Mouse (Mus musculus) lung, adult 2 months (tissue): ENCODE data around the gene Ddrgk1. TPM values are rescaled to one million over a fixed set of nuclear protein-coding genes. Genes with fewer than 3 reads are reported as not detected.

Experiments
- DNase-seq: peaks from one replicate; pipeline ENCODE4 v3.0.0; 2022
- H3K4me1 ChIP-seq: fragments of 200-500 bp; 2 replicates; pipeline ENCODE4 v1.6.1; 2011; ENCODE audit warnings: low read length; ENCODE audit not compliant: control insufficient read depth, insufficient read depth
- H3K4me3 ChIP-seq: fragments of 200-500 bp; replicated peaks from 2 replicates; pipeline ENCODE3; 2011; ENCODE audit warnings: low read depth, mild to moderate bottlenecking, control low read depth, low read length; ENCODE audit errors: extremely low read depth
- CTCF ChIP-seq: fragments of 200-500 bp; IDR thresholded peaks from 2 replicates; pipeline ENCODE4 v1.5.1; 2011; ENCODE audit warnings: mild to moderate bottlenecking, low read length, control low read depth; ENCODE audit not compliant: insufficient read depth
- POLR2A ChIP-seq: fragments of 200-500 bp; IDR thresholded peaks from 2 replicates; pipeline ENCODE4 v1.6.1; 2011; ENCODE audit warnings: low read depth, mild to moderate bottlenecking, control low read depth, low read length, borderline replicate concordance; ENCODE audit errors: extremely low read depth
- WGBS: fragments of 180-500 bp; shearing (Covaris S2); methylation state at CpG from one replicate; pipeline ENCODE4 v1.1.7; 2018; 5-methylcytosine and 5-hydroxymethylcytosine counted together
- polyA plus RNA-seq: library from polyadenylated mRNA; depleted of rRNA; stranded (reverse); fragments of >200 nt; gene quantifications from 2 replicates; pipeline ENCODE4 v1.2.3, GENCODE M21; 2012

Ddrgk1 gene
- polyA plus RNA-seq, 1 experiment: 61.0 TPM

DNA sequence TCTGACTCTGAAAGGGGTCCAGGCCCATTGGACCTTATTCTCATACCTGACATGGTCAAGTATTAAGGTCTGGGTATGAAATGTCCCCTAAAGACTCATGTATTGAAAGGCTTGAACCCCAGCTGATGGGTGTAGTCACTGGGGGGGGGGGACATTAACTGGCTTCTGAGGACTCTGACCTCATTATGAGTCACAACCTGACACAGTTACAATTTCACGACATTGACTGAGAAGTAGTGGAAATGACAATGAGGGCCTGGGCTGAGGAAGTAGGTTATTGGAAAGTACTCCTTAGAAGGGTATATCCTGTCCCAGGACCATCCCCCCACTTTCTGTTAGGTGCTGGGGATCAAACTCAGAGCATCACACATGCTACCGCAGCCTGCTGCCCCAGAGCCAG is 24.6 kb upstream of the Ddrgk1 start:
- H3K4me3 ChIP-seq: no peak overlapping the region
- H3K4me1 ChIP-seq: no peaks in the 10 kb centered on the region
- TF ChIP-seq POLR2A (no peak), CTCF (no peak)
- 67% methylated on average over 2 of the region's 2 CpGs for whole genome bisulfite sequencing
- DNase-seq: no peak

GRCm38 (mm10) chr2:130685426-130685825 is 21.0 kb upstream of the Ddrgk1 start:
- TF ChIP-seq CTCF (no peak), POLR2A (no peak)
- Histone ChIP-seq H3K4me3 (no peak overlapping the region), H3K4me1 (no peaks in the 10 kb centered on the region)
- no peak for DNase-seq
- WGBS: 82% methylated on average over 9 of the region's 9 CpGs

DNA sequence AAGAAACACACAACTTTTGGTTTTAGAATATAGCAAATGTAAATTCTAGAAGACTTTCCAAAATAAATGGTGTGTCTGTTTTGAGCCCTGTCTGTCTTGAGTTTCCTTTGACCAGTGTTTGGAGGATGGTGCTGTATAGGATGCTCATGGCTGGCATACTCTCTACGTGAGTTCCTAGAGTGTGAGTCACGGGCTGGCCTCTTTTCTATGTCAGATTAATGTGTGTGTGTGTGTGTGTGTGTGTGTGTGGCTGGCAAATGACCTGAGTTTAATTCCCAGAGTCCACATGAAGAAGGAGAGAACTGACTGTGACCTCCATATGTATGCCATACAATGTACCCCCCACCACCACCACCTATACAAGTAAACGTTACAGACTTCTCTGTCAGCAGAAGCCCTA is 17.1 kb upstream of the Ddrgk1 start:
- no peak for TF ChIP-seq CTCF
- no peak for TF ChIP-seq POLR2A
- 79% methylated on average over 3 of the region's 3 CpGs for WGBS
- Histone ChIP-seq H3K4me1 (no peaks in the 10 kb centered on the region), H3K4me3 (no peak overlapping the region)
- no peak for DNase-seq

- H3K4me3 ChIP-seq: no peak overlapping the region
- DNase-seq: no peak
- TF ChIP-seq POLR2A (no peak), CTCF (no peak)
- WGBS: 93% methylated on average over 6 of the region's 6 CpGs
- H3K4me1 ChIP-seq: no peaks in the 10 kb centered on the region
Measured at GRCm38 (mm10) chr2:130679899-130680298, 15.4 kb upstream of the Ddrgk1 start.

DNA sequence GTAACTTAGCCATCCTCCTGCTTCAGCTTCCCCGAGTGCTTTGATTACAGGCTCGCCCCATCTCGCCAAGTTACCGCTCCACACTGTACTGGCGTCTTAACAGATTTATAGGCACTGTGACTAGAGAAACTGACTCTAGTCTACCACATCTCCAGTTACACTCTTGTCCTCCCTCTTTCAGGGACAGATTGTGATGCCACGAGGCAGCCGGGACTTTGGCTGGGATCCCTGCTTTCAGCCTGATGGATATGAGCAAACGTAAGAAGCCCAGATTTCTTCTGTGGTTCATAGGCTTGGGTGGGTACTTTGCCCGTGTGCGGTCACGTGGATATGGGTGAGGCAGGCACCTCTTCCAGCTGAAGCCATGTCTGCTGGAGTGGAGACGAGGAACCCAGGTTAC is 14.7 kb upstream of the Ddrgk1 start:
- 92% methylated on average over 12 of the region's 12 CpGs for WGBS
- TF ChIP-seq POLR2A (no peak), CTCF (no peak)
- Histone ChIP-seq H3K4me3 (no peak overlapping the region), H3K4me1 (no peaks in the 10 kb centered on the region)
- no peak for DNase-seq

GRCm38 (mm10) chr2:130677211-130677610 is 12.8 kb upstream of the Ddrgk1 start:
- no peak for TF ChIP-seq CTCF
- Histone ChIP-seq H3K4me3 (no peak overlapping the region), H3K4me1 (no peaks in the 10 kb centered on the region)
- DNase-seq: no peak
- WGBS: 75% methylated on average over 10 of the region's 10 CpGs

GRCm38 (mm10) chr2:130667559-130667958 is 3.1 kb upstream of the Ddrgk1 start, which contains the start of gene Itpa:
Gene Itpa (plus strand): TSS chr2:130667610.
- 0 out of 2 replicates have a peak, but pooled peaks have one; percentile 6 for TF ChIP-seq CTCF
- peak; percentile 59 for TF ChIP-seq POLR2A
- H3K4me3 ChIP-seq: peak within 1 kb of the TSS; percentile 93
- peaks cover 9% of the 10 kb centered on the region; the same call in 1 of the 2 replicates for H3K4me1 ChIP-seq
- peak; percentile 80 for DNase-seq
- under 1% methylated on average over 31 of the region's 31 CpGs for WGBS

- peaks cover 9% of the 10 kb centered on the region; the same call in 1 of the 2 replicates for H3K4me1 ChIP-seq
- TF ChIP-seq CTCF: no peak
- no peak for TF ChIP-seq POLR2A
- 88% methylated on average over 11 of the region's 11 CpGs for WGBS
- no peak overlapping the region for H3K4me3 ChIP-seq
- DNase-seq: no peak
Measured at GRCm38 (mm10) chr2:130663342-130663741, 1.1 kb downstream of the Ddrgk1 start.

DNA sequence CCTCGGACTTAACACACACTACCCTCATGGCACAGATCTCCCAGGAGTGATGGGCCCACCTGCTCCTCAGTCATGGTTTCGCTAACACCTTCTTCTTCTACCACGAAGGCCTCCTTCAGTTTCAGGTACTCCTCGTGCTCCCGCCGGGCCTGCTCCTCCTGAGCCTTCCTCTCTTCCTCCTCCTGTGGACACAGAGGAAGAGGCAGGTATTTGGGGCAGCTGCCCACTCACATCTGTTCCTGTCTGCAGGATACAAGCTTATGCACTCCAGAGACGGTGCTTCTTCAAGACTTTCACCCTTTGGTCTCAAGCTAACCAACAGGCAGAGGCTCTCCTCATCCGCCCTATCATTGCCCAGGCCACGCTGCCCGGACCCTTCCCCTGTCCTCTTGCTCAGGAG is 5.9 kb downstream of the Ddrgk1 start:
- DNase-seq: no peak
- 94% methylated on average over 10 of the region's 10 CpGs for WGBS
- H3K4me3 ChIP-seq: no peak overlapping the region
- peaks cover 3% of the 10 kb centered on the region; the same call in 1 of the 2 replicates for H3K4me1 ChIP-seq
- TF ChIP-seq CTCF (no peak), POLR2A (no peak)

DNA sequence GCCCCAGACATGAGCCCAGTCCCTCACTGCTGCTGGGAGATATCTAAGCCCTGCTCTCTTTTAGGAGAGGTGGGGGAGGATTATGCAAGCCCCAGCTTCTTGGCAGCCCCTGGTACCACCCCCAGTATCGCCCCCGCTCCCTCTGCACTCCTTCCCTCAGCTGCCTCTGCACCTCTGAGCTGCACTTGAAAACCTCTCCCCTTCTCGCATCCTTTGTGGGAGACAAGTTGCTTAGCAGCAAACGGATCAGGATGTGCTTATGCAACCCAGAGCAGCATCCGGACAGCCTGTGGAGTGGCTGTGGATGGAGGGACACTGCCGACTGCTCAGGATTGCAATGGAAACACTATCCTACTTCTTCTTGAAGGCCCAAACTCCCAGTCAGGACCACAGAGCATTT is 6.9 kb downstream of the Ddrgk1 start:
- 85% methylated on average over 6 of the region's 6 CpGs for WGBS
- no peak overlapping the region for H3K4me3 ChIP-seq
- no peaks in the 10 kb centered on the region for H3K4me1 ChIP-seq
- TF ChIP-seq POLR2A (no peak), CTCF (no peak)
- no peak for DNase-seq

- Histone ChIP-seq H3K4me1 (no peaks in the 10 kb centered on the region), H3K4me3 (no peak overlapping the region)
- WGBS: 93% methylated on average over 9 of the region's 9 CpGs
- DNase-seq: no peak
- TF ChIP-seq POLR2A (no peak), CTCF (no peak)
Measured at GRCm38 (mm10) chr2:130656536-130656935, 7.9 kb downstream of the Ddrgk1 start.
